Mouse (Mus musculus) brain, adult 2 months (tissue): ENCODE measurements around the gene Vmn2r100.

Source experiments
- DNase-seq: peaks from one replicate; pipeline ENCODE4 v3.0.0; 2011; ENCODE audit warnings: low read depth, low spot score

Vmn2r100 gene

DNA sequence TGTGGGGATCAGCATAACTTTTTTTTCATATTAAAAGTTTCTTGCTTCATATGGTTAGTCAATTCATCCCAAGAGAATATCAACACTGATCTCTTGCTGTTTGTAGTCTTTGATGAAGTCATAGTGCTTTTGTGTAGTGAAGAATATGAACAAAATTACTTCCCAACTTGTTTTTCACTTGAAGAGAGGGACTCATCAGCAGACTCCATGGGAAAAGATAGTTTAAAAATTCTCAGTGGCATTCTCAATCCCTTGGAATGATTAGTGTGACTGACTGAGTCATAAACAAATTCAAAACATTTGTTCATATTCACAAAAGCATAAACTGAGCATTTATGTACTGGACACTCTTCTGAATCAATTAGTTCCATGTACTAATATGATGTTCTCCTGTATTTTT, at the start of gene Vmn2r100:
Vmn2r100 (plus strand) TSS at position 301 of the 400 bp plus-strand sequence.
- no peak for DNase-seq

DNA sequence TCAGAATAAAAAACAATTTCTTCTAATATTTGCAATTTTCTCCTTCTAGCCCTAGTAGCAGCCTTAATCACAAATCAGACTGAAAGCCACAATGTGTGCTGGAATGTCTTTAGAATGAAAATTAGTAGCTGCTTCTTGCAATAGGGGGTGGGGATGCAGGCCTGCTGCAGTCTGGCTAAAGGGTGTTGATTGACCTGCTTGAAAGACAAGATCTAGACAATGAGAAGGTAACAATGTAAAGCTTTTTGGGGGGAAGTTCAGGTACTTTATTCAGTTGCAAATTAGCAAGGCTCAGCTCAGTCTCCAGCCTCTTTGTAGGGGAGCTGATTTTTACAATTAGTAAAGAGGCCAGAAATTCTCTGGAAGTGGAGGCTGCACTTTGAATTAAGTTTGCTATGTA, 21.7 kb upstream of the Vmn2r100 start:
- DNase-seq, result no peak

DNA sequence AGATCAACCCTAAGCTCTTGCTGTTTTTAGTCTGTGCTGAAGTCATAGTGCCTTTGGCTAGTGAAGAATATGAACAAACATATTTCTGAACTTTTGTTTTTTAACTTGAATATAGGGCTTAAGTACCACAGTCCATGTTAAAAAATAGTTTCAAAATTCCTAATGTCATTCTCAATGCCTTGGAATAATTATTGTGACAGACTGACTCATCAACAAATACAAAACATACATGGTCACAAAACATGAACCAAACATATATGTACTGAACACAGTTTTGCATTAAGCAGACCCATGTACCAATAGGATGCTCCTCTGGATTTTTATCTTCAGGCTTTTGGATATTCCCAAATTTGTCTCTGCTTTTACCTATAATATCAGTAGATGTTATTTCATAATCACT, 72.4 kb downstream of the Vmn2r100 start, which contains the start of gene Vmn2r101:
Vmn2r101 (plus strand) TSS at position 301 of the 400 bp plus-strand sequence.
- no peak for DNase-seq
